Mouse (Mus musculus): ENCODE results near the gene Usp29. TPM values are rescaled to one million over a fixed set of nuclear protein-coding genes. Genes with fewer than 3 reads are reported as not detected.
"Not testable (repeated sequence)": the region's sequence is repeated elsewhere in the genome, so short reads cannot be mapped to it uniquely, and the experiment has no call there.

The Usp29 gene
- polyA plus RNA-seq, 1 experiment from 2014 or later: 4.1 TPM

DNA sequence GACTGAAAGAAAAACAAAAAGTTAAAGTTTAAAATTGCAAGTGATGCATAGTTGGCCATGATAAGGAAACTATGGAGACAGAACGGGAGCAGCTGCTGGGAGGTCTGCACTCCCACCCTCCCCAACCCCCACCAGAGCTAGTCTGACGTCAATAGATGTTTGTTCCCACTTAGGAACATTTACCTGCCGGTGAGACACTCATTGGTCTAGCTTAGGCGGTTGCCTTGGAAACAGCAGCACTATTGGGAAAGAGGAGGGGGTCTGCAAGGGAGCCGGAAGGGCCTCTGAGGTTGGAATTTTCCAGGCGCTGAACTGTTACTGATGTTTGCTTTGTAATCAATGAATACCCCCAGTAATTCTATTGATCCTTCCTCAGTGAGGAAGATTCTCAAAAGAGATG lies 130.3 kb downstream of the Usp29 start:
- H3K27me3 ChIP-seq (replicated peaks): no peaks in the 10 kb centered on the region
- 12% methylated on average over 6 of the region's 6 CpGs for WGBS
- H3K4me2 ChIP-seq (replicated peaks): no peak overlapping the region
- no peak overlapping the region for H3K27ac ChIP-seq
- peak; percentile 54; the same call in 1 of the 2 replicates for ATAC-seq
- H3K4me3 ChIP-seq (replicated peaks): no peak overlapping the region
- 0 out of 2 replicates have a peak, but pooled peaks cover 3% of the 10 kb centered on the region for H3K4me1 ChIP-seq (replicated peaks)
- no peak overlapping the region for H3K9ac ChIP-seq
- H3K9me3 ChIP-seq: no peaks in the 10 kb centered on the region
- no peaks in the 10 kb centered on the region for H3K36me3 ChIP-seq

DNA sequence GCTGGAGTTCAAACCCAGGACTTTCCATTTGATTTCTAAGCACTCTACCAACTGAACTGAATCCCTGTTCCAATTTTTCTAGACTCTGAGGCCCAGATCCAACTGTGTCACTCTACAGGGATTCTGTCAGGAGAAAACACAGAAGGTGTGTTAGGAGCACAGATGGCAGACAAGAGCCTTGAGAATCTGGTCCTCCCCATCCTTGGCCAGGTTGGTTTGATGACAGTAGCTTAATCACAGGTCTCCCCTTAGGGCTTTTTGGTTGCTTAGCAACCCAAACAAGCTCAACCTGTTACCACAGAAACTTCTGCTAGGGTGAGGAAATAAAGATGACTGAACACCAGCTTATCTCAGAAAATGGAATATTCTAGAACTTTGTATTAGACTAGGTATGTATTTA lies 136.0 kb downstream of the Usp29 start:
- no peaks in the 10 kb centered on the region for H3K4me1 ChIP-seq (replicated peaks)
- ATAC-seq: no peak
- H3K9me3 ChIP-seq: no peaks in the 10 kb centered on the region
- no peak overlapping the region for H3K27ac ChIP-seq
- H3K27me3 ChIP-seq (replicated peaks): no peaks in the 10 kb centered on the region
- H3K36me3 ChIP-seq: no peaks in the 10 kb centered on the region
- no peak overlapping the region for H3K4me2 ChIP-seq (replicated peaks)
- H3K4me3 ChIP-seq (replicated peaks): no peak overlapping the region
- H3K9ac ChIP-seq: no peak overlapping the region

DNA sequence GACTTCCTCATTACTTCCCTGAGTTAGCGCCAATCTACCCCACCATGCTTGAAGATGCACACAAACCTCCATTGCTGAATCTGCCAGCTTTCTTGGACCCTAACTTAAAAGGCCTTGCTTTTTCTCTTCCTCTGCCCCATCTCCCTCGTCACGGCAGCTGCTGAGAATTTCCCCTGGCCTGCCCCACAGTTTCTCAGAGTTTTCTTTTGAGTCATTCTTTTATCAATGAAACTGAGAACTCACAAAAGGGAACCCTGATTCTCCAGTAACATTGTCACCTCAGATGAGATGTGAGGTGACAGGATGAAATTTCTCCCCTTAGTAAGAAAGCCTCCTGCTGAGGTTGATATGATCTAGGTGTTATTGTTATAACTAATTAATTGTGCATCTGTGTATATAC lies 138.5 kb downstream of the Usp29 start:
- H3K9ac ChIP-seq: no peak overlapping the region

DNA sequence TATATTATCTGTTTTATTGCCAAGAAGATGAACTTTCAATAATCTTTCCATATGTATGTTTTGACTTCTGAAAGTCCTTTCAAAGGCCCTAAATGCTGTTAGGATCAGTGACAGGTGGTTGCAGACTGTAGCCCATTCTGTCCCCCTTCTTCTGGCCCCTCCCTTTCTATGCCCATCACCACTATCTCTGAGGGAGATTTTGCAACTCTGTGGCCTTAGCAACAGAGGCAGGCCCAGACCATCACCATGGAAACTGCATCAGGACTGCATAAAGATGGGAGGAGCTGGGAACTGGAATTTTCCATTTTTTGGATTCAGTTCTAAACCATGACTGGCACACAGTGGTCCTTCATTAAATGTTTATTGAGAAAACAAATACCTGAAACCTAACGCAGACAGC lies 139.2 kb downstream of the Usp29 start:
- no peak for ATAC-seq
- WGBS: 80% methylated on average over 1 of the region's 1 CpGs
- no peak overlapping the region for H3K4me2 ChIP-seq (replicated peaks)
- no peak overlapping the region for H3K4me3 ChIP-seq (replicated peaks)
- no peak overlapping the region for H3K9ac ChIP-seq
- no peaks in the 10 kb centered on the region for H3K36me3 ChIP-seq
- no peak overlapping the region for H3K27ac ChIP-seq
- H3K4me1 ChIP-seq (replicated peaks): no peaks in the 10 kb centered on the region
- no peaks in the 10 kb centered on the region for H3K27me3 ChIP-seq (replicated peaks)
- no peaks in the 10 kb centered on the region for H3K9me3 ChIP-seq

More for the DNA sequence above, 138.5 kb downstream of the Usp29 start:
- H3K4me3 ChIP-seq (replicated peaks): no peak overlapping the region
- H3K9me3 ChIP-seq: no peaks in the 10 kb centered on the region
- no peak for ATAC-seq
- no peaks in the 10 kb centered on the region for H3K27me3 ChIP-seq (replicated peaks)
- H3K27ac ChIP-seq: no peak overlapping the region
- no peaks in the 10 kb centered on the region for H3K36me3 ChIP-seq
- no peaks in the 10 kb centered on the region for H3K4me1 ChIP-seq (replicated peaks)
- no peak overlapping the region for H3K4me2 ChIP-seq (replicated peaks)
- WGBS: 85% methylated on average over 3 of the region's 3 CpGs

DNA sequence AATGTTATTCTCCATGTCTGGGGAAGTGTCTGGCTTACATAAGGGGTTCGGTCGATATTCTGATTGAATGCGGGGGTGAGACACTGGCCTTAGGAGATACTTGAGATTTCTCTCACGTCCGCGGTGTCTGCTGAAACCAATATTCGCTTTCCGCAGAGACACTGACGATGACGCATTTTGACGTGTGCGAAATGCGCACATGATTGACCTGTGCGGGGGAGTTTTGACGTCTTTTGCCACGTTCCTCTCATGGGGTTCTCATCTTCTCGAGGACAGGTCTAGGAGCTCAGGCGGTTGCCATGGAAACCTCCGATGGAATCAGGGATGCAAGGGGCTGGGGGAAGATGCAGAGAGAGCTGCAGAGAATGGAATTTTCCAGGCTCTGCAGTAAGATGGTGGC lies 144.1 kb downstream of the Usp29 start:
- WGBS: 82% methylated on average over 19 of the region's 19 CpGs
- no peak overlapping the region for H3K27ac ChIP-seq
- no peaks in the 10 kb centered on the region for H3K27me3 ChIP-seq (replicated peaks)
- H3K4me2 ChIP-seq (replicated peaks): no peak overlapping the region
- H3K4me3 ChIP-seq (replicated peaks): no peak overlapping the region
- no peak for ATAC-seq
- H3K9ac ChIP-seq: no peak overlapping the region
- H3K9me3 ChIP-seq: no peaks in the 10 kb centered on the region
- H3K4me1 ChIP-seq (replicated peaks): no peaks in the 10 kb centered on the region
- no peaks in the 10 kb centered on the region for H3K36me3 ChIP-seq

DNA sequence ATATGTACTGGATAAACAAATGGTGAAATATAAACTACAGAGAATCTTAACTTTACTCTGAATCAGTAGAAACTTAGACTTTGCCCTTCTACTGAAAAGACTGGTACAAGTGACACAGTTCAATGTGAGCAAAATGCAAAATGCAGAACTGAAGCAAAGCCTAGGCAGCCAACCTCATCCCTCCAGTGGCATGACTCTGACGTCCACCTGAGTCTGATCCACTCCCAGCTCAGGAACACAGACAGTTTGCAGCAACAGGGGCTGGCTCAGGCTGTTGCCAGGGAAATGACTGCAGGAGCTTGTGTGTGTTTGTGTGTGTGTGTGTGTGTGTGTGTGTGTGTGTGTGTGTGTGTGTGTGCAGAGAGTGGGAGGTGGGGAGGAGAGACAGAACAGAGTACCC lies 147.8 kb downstream of the Usp29 start:
- H3K9ac ChIP-seq: no peak overlapping the region
- H3K4me1 ChIP-seq (replicated peaks): no peaks in the 10 kb centered on the region
- H3K27me3 ChIP-seq (replicated peaks): no peaks in the 10 kb centered on the region
- 43% methylated on average over 1 of the region's 1 CpGs for WGBS
- H3K27ac ChIP-seq: no peak overlapping the region
- no peaks in the 10 kb centered on the region for H3K36me3 ChIP-seq
- H3K9me3 ChIP-seq: no peaks in the 10 kb centered on the region
- H3K4me2 ChIP-seq (replicated peaks): no peak overlapping the region
- ATAC-seq: no peak
- no peak overlapping the region for H3K4me3 ChIP-seq (replicated peaks)

DNA sequence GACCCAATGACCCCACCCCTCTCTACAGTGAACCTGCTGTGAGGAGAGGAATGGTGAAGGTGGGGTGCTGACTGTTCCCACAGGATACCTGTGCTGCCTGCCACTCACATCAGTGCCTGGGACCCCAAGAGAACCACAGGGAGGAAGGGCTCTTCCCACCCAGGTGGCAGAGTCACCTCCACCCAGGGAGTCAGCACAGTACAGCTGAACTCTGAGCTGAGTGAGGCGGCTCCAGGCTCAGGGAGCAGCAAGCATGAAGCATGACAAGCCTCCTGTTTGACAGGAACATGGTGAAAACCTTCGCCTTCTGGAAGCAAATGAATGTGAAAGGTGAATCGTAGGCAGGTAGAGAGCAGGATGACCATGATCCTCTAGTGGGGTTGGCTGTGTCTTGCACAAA lies 148.5 kb downstream of the Usp29 start:
- H3K9me3 ChIP-seq; H3K4me2 ChIP-seq (replicated peaks); H3K4me3 ChIP-seq (replicated peaks); H3K27me3 ChIP-seq (replicated peaks); H3K9ac ChIP-seq; ATAC-seq; H3K36me3 ChIP-seq; H3K27ac ChIP-seq; H3K4me1 ChIP-seq (replicated peaks): not testable (repeated sequence)
- 90% methylated on average over 3 of the region's 3 CpGs for WGBS

DNA sequence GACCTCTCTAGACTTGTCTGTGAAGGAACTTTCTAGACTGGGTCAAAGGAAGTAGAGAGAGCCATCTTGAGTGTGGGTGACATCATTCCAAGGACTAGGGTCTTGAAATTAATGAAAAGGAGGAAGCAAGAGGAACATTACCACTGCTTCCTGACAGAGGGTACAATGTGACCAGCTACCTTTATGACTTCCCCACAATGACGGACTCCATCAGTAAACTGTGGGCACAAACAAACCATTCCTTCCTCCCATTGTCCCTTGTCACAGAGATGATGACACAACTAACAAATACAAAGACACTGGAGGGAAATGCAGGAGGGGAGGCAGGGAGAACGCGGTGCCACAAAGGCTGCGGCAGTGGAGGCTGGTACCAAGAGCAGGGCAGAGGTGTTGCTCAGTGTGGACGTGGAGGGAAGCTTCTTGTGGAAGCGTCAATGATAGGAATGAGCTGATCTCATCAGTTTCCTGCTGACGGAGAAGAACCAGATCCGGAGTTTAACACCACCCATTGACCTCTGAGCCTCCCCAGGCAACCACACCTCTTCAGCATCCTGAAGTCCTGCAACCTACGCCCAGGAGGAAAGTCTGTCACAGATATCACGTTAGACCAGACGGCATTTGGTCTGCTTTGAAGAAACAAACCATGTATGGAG lies 149.3 kb downstream of the Usp29 start:
- 53% methylated on average over 11 of the region's 11 CpGs for WGBS
- no peaks in the 10 kb centered on the region for H3K4me1 ChIP-seq (replicated peaks)
- no peak overlapping the region for H3K27ac ChIP-seq
- H3K36me3 ChIP-seq: no peaks in the 10 kb centered on the region
- no peak for ATAC-seq
- H3K27me3 ChIP-seq (replicated peaks): no peaks in the 10 kb centered on the region
- H3K9ac ChIP-seq: no peak overlapping the region
- H3K4me3 ChIP-seq (replicated peaks): no peak overlapping the region
- H3K4me2 ChIP-seq (replicated peaks): no peak overlapping the region
- H3K9me3 ChIP-seq: no peaks in the 10 kb centered on the region

DNA sequence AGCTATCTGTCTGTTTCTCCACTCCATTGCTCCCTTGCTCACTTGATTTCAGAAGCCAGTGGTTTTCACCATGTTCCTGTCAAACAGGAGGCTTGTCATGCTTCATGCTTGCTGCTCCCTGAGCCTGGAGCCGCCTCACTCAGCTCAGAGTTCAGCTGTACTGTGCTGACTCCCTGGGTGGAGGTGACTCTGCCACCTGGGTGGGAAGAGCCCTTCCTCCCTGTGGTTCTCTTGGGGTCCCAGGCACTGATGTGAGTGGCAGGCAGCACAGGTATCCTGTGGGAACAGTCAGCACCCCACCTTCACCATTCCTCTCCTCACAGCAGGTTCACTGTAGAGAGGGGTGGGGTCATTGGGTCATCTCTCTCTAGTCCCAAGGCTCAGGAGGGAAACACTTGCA lies 150.5 kb downstream of the Usp29 start:
- H3K27ac ChIP-seq; H3K9me3 ChIP-seq; H3K36me3 ChIP-seq; H3K9ac ChIP-seq; H3K27me3 ChIP-seq (replicated peaks); ATAC-seq; H3K4me1 ChIP-seq (replicated peaks); H3K4me2 ChIP-seq (replicated peaks); H3K4me3 ChIP-seq (replicated peaks): not testable (repeated sequence)
- WGBS: 100% methylated on average over 1 of the region's 1 CpGs

DNA sequence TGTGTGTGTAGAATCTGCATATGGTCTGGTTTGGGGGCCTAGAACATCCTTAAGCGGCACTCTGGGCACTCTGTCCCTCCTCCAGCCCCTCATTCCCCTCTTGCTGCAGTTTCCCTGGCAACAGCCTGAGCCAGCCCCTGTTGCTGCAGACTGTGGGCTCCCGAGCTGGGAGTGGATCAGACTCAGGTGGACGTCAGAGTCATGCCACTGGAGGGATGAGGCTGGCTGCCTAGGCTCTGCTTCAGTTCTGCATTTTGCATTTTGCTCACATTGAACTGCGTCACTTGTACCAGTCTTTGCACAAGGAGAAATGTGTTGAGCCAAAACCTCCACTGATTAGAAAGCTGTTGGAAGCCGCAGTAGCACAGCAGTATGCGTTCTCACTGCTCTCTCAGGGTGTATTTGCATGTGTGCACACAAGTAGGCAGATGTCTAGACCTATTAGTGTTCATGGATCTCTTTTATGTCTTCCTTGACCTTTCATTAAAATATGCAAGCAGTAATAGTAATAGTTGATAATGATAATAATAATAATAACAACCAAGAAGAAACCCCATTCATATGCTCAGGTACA lies 151.2 kb downstream of the Usp29 start:
- no peaks in the 10 kb centered on the region for H3K9me3 ChIP-seq
- H3K4me2 ChIP-seq (replicated peaks): no peak overlapping the region
- H3K27me3 ChIP-seq (replicated peaks): no peaks in the 10 kb centered on the region
- no peaks in the 10 kb centered on the region for H3K4me1 ChIP-seq (replicated peaks)
- H3K9ac ChIP-seq: no peak overlapping the region
- WGBS: 61% methylated on average over 6 of the region's 6 CpGs
- H3K27ac ChIP-seq: no peak overlapping the region
- H3K4me3 ChIP-seq (replicated peaks): no peak overlapping the region
- ATAC-seq: no peak
- H3K36me3 ChIP-seq: no peaks in the 10 kb centered on the region

DNA sequence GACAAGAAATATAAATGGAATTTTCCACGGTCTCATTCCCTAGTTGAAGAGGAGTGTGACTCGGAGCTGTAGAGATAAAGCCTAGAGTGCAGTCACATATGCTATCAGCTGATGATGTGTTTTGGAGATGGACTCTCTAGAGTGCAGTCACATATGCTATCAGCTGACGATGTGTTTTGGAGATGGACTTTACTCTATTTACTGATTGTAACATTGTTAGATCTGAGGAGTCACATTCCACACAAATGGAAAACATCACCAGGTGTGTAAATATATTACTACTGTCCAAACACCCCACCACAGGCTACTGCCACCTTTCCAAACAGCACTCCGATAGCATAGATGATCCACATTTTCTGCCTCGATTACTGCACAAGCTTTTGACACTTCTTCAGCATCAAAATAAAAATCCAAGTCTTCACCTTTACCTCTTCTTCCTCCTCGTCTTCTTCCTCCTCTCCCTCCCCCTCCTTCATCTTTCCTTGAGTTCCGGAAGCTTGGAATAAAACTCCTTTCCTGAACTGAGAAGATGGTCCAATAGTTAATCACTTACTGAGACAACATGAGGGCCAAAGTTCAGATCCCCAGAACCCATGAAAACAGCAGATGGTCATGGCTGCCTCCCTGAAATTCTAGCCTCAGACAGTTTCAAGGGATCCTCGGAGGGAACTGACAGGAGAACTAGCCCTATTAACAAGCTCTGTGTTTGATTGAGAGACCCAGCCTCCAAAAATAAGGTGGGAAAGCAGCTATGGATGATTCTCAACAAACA lies 153.2 kb downstream of the Usp29 start:
- ATAC-seq: peak; percentile 54
- no peak overlapping the region for H3K4me3 ChIP-seq (replicated peaks)
- H3K9me3 ChIP-seq: no peaks in the 10 kb centered on the region
- 69% methylated on average over 8 of the region's 8 CpGs for WGBS
- no peaks in the 10 kb centered on the region for H3K4me1 ChIP-seq (replicated peaks)
- H3K4me2 ChIP-seq (replicated peaks): no peak overlapping the region
- H3K27ac ChIP-seq: no peak overlapping the region
- H3K36me3 ChIP-seq: no peaks in the 10 kb centered on the region
- H3K9ac ChIP-seq: no peak overlapping the region
- no peaks in the 10 kb centered on the region for H3K27me3 ChIP-seq (replicated peaks)

DNA sequence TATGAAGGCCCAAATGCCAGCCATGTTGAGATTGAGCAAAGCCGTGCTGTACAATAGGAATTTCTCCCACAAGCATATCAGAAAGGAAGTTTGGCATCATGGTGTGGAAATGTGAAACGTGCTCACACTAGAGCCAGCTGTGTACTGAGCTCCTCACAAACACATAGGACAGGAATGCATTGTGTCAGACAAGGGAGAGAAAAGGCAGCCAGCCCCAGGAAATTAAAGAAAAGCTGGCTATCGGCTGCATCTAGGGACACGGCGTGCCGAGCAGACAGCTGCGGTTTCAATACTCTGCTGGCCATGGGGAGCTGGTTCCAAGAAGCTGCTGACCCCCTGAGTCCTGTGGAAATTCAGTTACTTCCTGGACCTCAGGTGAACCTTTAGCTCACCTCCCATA lies 155.0 kb downstream of the Usp29 start:
- 78% methylated on average over 7 of the region's 7 CpGs for WGBS
- no peak overlapping the region for H3K27ac ChIP-seq

DNA sequence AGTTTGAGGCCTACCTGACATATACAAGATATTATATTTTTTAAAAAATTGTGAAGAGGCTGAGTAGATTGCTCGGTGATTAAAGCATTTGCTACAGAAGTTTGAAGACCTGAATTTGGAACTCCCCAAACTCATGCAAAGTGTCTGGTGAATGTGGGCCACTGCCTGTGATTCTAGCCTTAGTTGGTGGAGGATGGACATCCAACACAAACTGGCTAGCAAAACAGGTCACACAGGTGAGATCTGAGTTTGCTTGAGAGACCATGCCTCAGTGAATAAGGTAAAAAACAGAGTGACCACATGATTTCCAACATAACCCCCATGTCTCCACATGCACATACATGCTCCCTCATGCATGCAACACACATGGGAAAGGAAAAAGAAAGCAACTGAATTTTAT lies 156.5 kb downstream of the Usp29 start:
- Histone ChIP-seq H3K27me3 (replicated peaks) (no peaks in the 10 kb centered on the region), H3K36me3 (no peaks in the 10 kb centered on the region), H3K9ac (no peak overlapping the region), H3K4me2 (replicated peaks) (no peak overlapping the region), H3K27ac (no peak overlapping the region), H3K4me1 (replicated peaks) (no peaks in the 10 kb centered on the region), H3K9me3 (no peaks in the 10 kb centered on the region), H3K4me3 (replicated peaks) (no peak overlapping the region)
- ATAC-seq: no peak
- WGBS: 98% methylated on average over 1 of the region's 1 CpGs

More for the DNA sequence above, 155.0 kb downstream of the Usp29 start:
- H3K4me1 ChIP-seq (replicated peaks): no peaks in the 10 kb centered on the region
- no peaks in the 10 kb centered on the region for H3K9me3 ChIP-seq
- H3K9ac ChIP-seq: no peak overlapping the region
- no peaks in the 10 kb centered on the region for H3K36me3 ChIP-seq
- no peak overlapping the region for H3K4me3 ChIP-seq (replicated peaks)
- H3K27me3 ChIP-seq (replicated peaks): no peaks in the 10 kb centered on the region
- no peak overlapping the region for H3K4me2 ChIP-seq (replicated peaks)
- ATAC-seq: no peak
